ENCODE assay signal across 8 mouse cellular contexts in genomic region chr8:70773833-70774232, GRCm38 (mm10). TPM values are rescaled to one million over a fixed set of nuclear protein-coding genes. Genes with fewer than 3 reads are reported as not detected.
DNase-seq lines count a peak whose midpoint lies in the region; TF ChIP-seq lines count a peak whose summit lies in the region.

No protein-coding gene starts in this region.

- intact Hi-C loops in left cerebral cortex, postnatal 36 days (cut with DNase I): no loop called here

- no peak for TF ChIP-seq CTCF in cortical plate, adult 2 months (IDR thresholded peaks at IDR 0.05; ENCODE audit: extremely low read depth, insufficient read depth, low read length)
- TF ChIP-seq CTCF in lung, adult 2 months (IDR thresholded peaks at IDR 0.05; ENCODE audit: insufficient read depth, low read length): no peak

- H3K4me1 ChIP-seq in cortical plate, adult 2 months (ENCODE audit: control insufficient read depth, insufficient read depth, low read length): peaks cover 8% of the 10 kb centered on the region; the same call in 1 of the 2 replicates
- peaks cover 8% of the 10 kb centered on the region for H3K4me1 ChIP-seq in lung, adult 2 months (ENCODE audit: control insufficient read depth, insufficient read depth, low read length)

- WGBS in lung, adult 2 months: 23% methylated on average over 9 of the region's 9 CpGs

- TF ChIP-seq POLR2A in cortical plate, adult 2 months (IDR thresholded peaks at IDR 0.05; ENCODE audit: extremely low read depth, insufficient read depth, low read length): no peak
- no peak for TF ChIP-seq POLR2A in lung, adult 2 months (IDR thresholded peaks at IDR 0.05; ENCODE audit: borderline replicate concordance, extremely low read depth, low read depth, low read length)

- H3K4me3 ChIP-seq in cortical plate, adult 2 months (ENCODE audit: insufficient read depth, low read length): no peak overlapping the region
- H3K4me3 ChIP-seq in lung, adult 2 months (replicated peaks; ENCODE audit: extremely low read depth, low read depth, low read length): no peak overlapping the region

- H3K27ac ChIP-seq in cortical plate, adult 2 months (ENCODE audit: insufficient read depth, low read length): peak overlapping the region; percentile 41; the same call in 1 of the 2 replicates

- peak; percentile 61 to 64 for DNase-seq in left cerebral cortex, postnatal 36 days (ENCODE audit: low spot score in 2 of 2)
- DNase-seq in left cerebral cortex, adult 11 months (ENCODE audit: low spot score): no peak
- peak; percentile 84 for DNase-seq in heart, adult 8-10 months (ENCODE audit: low spot score)
- peak; percentile 81 for DNase-seq in kidney, adult 18-20 months
- peak; percentile 70 for DNase-seq in lung, adult 2 months
- DNase-seq in skeletal muscle tissue, adult 2 months (ENCODE audit: low read depth, low spot score): peak; percentile 94
- DNase-seq in thymus, postnatal 25 days: no peak

RNA-seq across cellular contexts. Expression of gene Pik3r2, which starts 2.7 kb away (rescaled TPM):
- total RNA-seq in left cerebral cortex, postnatal 36 days (2021): 100 to 1,000 TPM; 152 to 164 TPM
- polyA plus RNA-seq in cortical plate, adult 2 months (2012; rRNA removed): 177 and 193 TPM in 2 replicates
- total RNA-seq in heart, adult 8-10 months (2022): 10 to 100 TPM; 19.3 to 24.1 (median 22.2) TPM
- polyA plus RNA-seq in lung, adult 2 months (2012; rRNA removed): 112 and 119 TPM in 2 replicates

RNA-seq across cellular contexts. Expression of gene Mpv17l2, which starts 13.1 kb away (rescaled TPM):
- total RNA-seq in left cerebral cortex, postnatal 36 days (2021): 10 to 100 TPM; 33.9 to 41.5 TPM
- polyA plus RNA-seq in cortical plate, adult 2 months (2012; rRNA removed): 51.6 and 59.2 TPM in 2 replicates
- 10 to 100 TPM; 23.2 to 32.5 (median 27.7) TPM for total RNA-seq in heart, adult 8-10 months (2022)
- 61.6 and 80.0 TPM in 2 replicates for polyA plus RNA-seq in lung, adult 2 months (2012; rRNA removed)

RNA-seq across cellular contexts. Expression of gene Rab3a, which starts 19.4 kb away (rescaled TPM):
- 100 to 1,000 TPM; 824 to 964 TPM for total RNA-seq in left cerebral cortex, postnatal 36 days (2021)
- polyA plus RNA-seq in cortical plate, adult 2 months (2012; rRNA removed): 1,139 and 1,160 TPM in 2 replicates
- 10 to 100 TPM; 46.3 to 60.7 (median 50.6) TPM for total RNA-seq in heart, adult 8-10 months (2022)
- 46.4 and 53.4 TPM in 2 replicates for polyA plus RNA-seq in lung, adult 2 months (2012; rRNA removed)

RNA-seq across cellular contexts. Expression of gene Mast3, which starts 31.0 kb away (rescaled TPM):
- 100 to 1,000 TPM; 312 to 338 TPM for total RNA-seq in left cerebral cortex, postnatal 36 days (2021)
- 265 and 282 TPM in 2 replicates for polyA plus RNA-seq in cortical plate, adult 2 months (2012; rRNA removed)
- total RNA-seq in heart, adult 8-10 months (2022): 1 to 10 TPM; 6.5 to 8.4 (median 7.1) TPM
- 84.2 and 87.0 TPM in 2 replicates for polyA plus RNA-seq in lung, adult 2 months (2012; rRNA removed)

RNA-seq across cellular contexts. Expression of gene Il12rb1, which starts 34.4 kb away (rescaled TPM):
- 1 to 10 TPM in 1 of 2 experiments, under 1 TPM in 1; 0.86 to 1.1 TPM for total RNA-seq in left cerebral cortex, postnatal 36 days (2021)
- polyA plus RNA-seq in cortical plate, adult 2 months (2012; rRNA removed): 1.1 TPM in 2 replicates
- total RNA-seq in heart, adult 8-10 months (2022): under 1 TPM in 2 of 4 experiments, not detected in 2; 0.16 to 0.49 TPM
- 0.86 and 1.5 TPM in 2 replicates for polyA plus RNA-seq in lung, adult 2 months (2012; rRNA removed)

Comparison
In these comparisons a context has a peak if more than half of its experiments do, and no peak if none do; other contexts are left out.
1. DNase-seq: peak in left cerebral cortex, postnatal 36 days (2 of 2), heart, adult 8-10 months (single experiment), kidney, adult 18-20 months (single experiment), lung, adult 2 months (single experiment) and skeletal muscle tissue, adult 2 months (single experiment); none in left cerebral cortex, adult 11 months (single experiment) and thymus, postnatal 25 days (single experiment).
2. RNA of gene Pik3r2, which starts 2.7 kb away (total RNA-seq): 152 to 164 TPM in left cerebral cortex, postnatal 36 days; 19.3 to 24.1 TPM in heart, adult 8-10 months; every median in the first group is over 4 times any median in the second.
3. RNA of gene Rab3a, which starts 19.4 kb away (total RNA-seq): 824 to 964 TPM in left cerebral cortex, postnatal 36 days; 46.3 to 60.7 TPM in heart, adult 8-10 months; every median in the first group is over 10 times any median in the second.